ENCODE assay signal across 9 mouse cellular contexts in genomic region chr11:48869380-48870110, GRCm38 (mm10). TPM values are rescaled to one million over a fixed set of nuclear protein-coding genes. Genes with fewer than 3 reads are reported as not detected.
DNase-seq lines count a peak whose midpoint lies in the region; ATAC-seq and TF ChIP-seq lines count a peak whose summit lies in the region.
"Had no signal": no experiment of that assay in that cellular context is flagged by ENCODE, and none has a peak within 500 bp of the region (broad histone marks: within the 10 kb centered on the region; RNA-seq: fewer than 3 reads in every experiment).

No protein-coding gene starts in this region.

- peak overlapping the region; percentile 88 for H3K4me2 ChIP-seq in heart, postnatal 0 days (ENCODE audit: low read depth, low read length)
- peak overlapping the region; percentile 72 for H3K4me2 ChIP-seq in liver, embryonic 12.5 days

- no peak for TF ChIP-seq EP300 in heart, postnatal 0 days (IDR thresholded peaks at IDR 0.05; ENCODE audit: low read depth)

- H3K27ac ChIP-seq in heart, postnatal 0 days (ENCODE audit: low read depth), result peak overlapping the region; percentile 90
- peak overlapping the region; percentile 89 for H3K27ac ChIP-seq in liver, embryonic 12.5 days
- H3K27ac ChIP-seq: limb, embryonic 12.5 days had no signal

- peak overlapping the region; percentile 68 for H3K4me3 ChIP-seq in heart, postnatal 0 days (ENCODE audit: low read depth, low read length)
- peak overlapping the region; percentile 65 for H3K4me3 ChIP-seq in liver, embryonic 12.5 days
- H3K4me3 ChIP-seq: limb, embryonic 12.5 days had no signal

- peaks cover 19% of the 10 kb centered on the region for H3K36me3 ChIP-seq in heart, postnatal 0 days (replicated peaks; ENCODE audit: control insufficient read depth, insufficient read depth, low read length)
- H3K36me3 ChIP-seq in liver, embryonic 12.5 days, result peaks cover 29% of the 10 kb centered on the region
- H3K36me3 ChIP-seq: limb, embryonic 12.5 days had no signal

- peaks cover 14% of the 10 kb centered on the region for H3K4me1 ChIP-seq in heart, postnatal 0 days (ENCODE audit: control insufficient read depth, insufficient read depth)
- H3K4me1 ChIP-seq in liver, embryonic 12.5 days, result peaks cover 61% of the 10 kb centered on the region

- no peak for TF ChIP-seq CTCF in heart, postnatal 0 days (IDR thresholded peaks at IDR 0.05; ENCODE audit: low read depth)

- H3K27me3 ChIP-seq in heart, postnatal 0 days (ENCODE audit: control insufficient read depth, insufficient read depth, low read length), result no peaks in the 10 kb centered on the region
- H3K27me3 ChIP-seq in liver, embryonic 12.5 days (replicated peaks), result no peaks in the 10 kb centered on the region

- no peaks in the 10 kb centered on the region for H3K9me3 ChIP-seq in heart, postnatal 0 days (replicated peaks; ENCODE audit: control insufficient read depth, low read length)
- no peaks in the 10 kb centered on the region for H3K9me3 ChIP-seq in liver, embryonic 12.5 days (replicated peaks)
- H3K9me3 ChIP-seq: limb, embryonic 12.5 days had no signal

- peak; percentile 12 for DNase-seq in cerebellum, adult 9-11 months
- no peak for DNase-seq in cerebellum, adult 11 months
- DNase-seq in 3134 (ENCODE audit: extremely low read depth, insufficient read length, low spot score) (peak; percentile 45), adipocyte (ENCODE audit: low spot score) (no peak)
- no peak for DNase-seq in heart, postnatal 0 days (ENCODE audit: low spot score)
- DNase-seq in frontal cortex, postnatal 25 days (ENCODE audit: low spot score in 2 of 2), result no peak
- no peak for DNase-seq in cerebellum, adult 8-10 months

- 34% methylated on average over 7 of the region's 7 CpGs for WGBS in heart, postnatal 0 days
- 50% methylated on average over 7 of the region's 7 CpGs for WGBS in liver, embryonic 12.5 days (ENCODE audit: insufficient replicate concordance)

- peak overlapping the region; percentile 73 for H3K9ac ChIP-seq in heart, postnatal 0 days (replicated peaks; ENCODE audit: low read depth, low read length)
- H3K9ac ChIP-seq in liver, embryonic 12.5 days, result peak overlapping the region; percentile 70
- H3K9ac ChIP-seq: limb, embryonic 12.5 days had no signal

- no peak for ATAC-seq in heart, postnatal 0 days (ENCODE audit: insufficient read depth, low read depth)
- ATAC-seq in liver, embryonic 12.5 days, result no peak

RNA-seq across cellular contexts. Expression of gene Irgm1, which starts 1.9 kb away (rescaled TPM):
- 23.0 and 34.7 TPM in 2 replicates for total RNA-seq in heart, postnatal 0 days (2014; rRNA removed; ENCODE audit: low replicate concordance)
- polyA plus RNA-seq in heart, postnatal 0 days (2015; fragmentation: Nextera tagmentation; extraction: Ambion mirVana), result 13.8 and 15.0 TPM in 2 replicates
- polyA plus RNA-seq in liver, embryonic 12.5 days (2016; fragmentation: Nextera tagmentation; extraction: Ambion mirVana), result 16.3 and 16.5 TPM in 2 replicates

RNA-seq across cellular contexts. Expression of gene Gm5431, which starts 32.5 kb away (rescaled TPM):
- total RNA-seq in heart, postnatal 0 days (2014; rRNA removed; ENCODE audit: low replicate concordance), result 0.08 and 0.92 TPM in 2 replicates
- 0.11 and 0.12 TPM in 2 replicates for polyA plus RNA-seq in heart, postnatal 0 days (2015; fragmentation: Nextera tagmentation; extraction: Ambion mirVana)
- 0.19 and 0.33 TPM in 2 replicates for polyA plus RNA-seq in liver, embryonic 12.5 days (2016; fragmentation: Nextera tagmentation; extraction: Ambion mirVana)

RNA-seq across cellular contexts. Expression of gene Gm12184, which starts 43.1 kb away (rescaled TPM):
- 1.8 and 27.8 TPM in 2 replicates for total RNA-seq in heart, postnatal 0 days (2014; rRNA removed; ENCODE audit: low replicate concordance)
- polyA plus RNA-seq in heart, postnatal 0 days (2015; fragmentation: Nextera tagmentation; extraction: Ambion mirVana), result 1.8 and 2.7 TPM in 2 replicates
- polyA plus RNA-seq in liver, embryonic 12.5 days (2016; fragmentation: Nextera tagmentation; extraction: Ambion mirVana), result 4.1 and 5.0 TPM in 2 replicates

RNA-seq across cellular contexts. Expression of gene Trim7, which starts 43.6 kb away (rescaled TPM):
- total RNA-seq in heart, postnatal 0 days (2014; rRNA removed; ENCODE audit: low replicate concordance), result 1.1 and 5.3 TPM in 2 replicates
- 1.3 and 1.9 TPM in 2 replicates for polyA plus RNA-seq in heart, postnatal 0 days (2015; fragmentation: Nextera tagmentation; extraction: Ambion mirVana)
- not detected in 2 replicates for polyA plus RNA-seq in liver, embryonic 12.5 days (2016; fragmentation: Nextera tagmentation; extraction: Ambion mirVana)

RNA-seq across cellular contexts. Expression of gene Trim41, which starts 52.4 kb away (rescaled TPM):
- total RNA-seq in heart, postnatal 0 days (2014; rRNA removed; ENCODE audit: low replicate concordance), result 22.7 and 39.6 TPM in 2 replicates
- 2.7 and 2.9 TPM in 2 replicates for polyA plus RNA-seq in heart, postnatal 0 days (2015; fragmentation: Nextera tagmentation; extraction: Ambion mirVana)
- polyA plus RNA-seq in liver, embryonic 12.5 days (2016; fragmentation: Nextera tagmentation; extraction: Ambion mirVana), result 2.1 and 2.3 TPM in 2 replicates

Comparison
In these comparisons a context has a peak if more than half of its experiments do, and no peak if none do; other contexts are left out.
1. DNase-seq: peak in cerebellum, adult 9-11 months (single experiment) and 3134 (single experiment); none in cerebellum, adult 11 months (single experiment), heart, postnatal 0 days (single experiment), frontal cortex, postnatal 25 days (0 of 2), adipocyte (single experiment) and cerebellum, adult 8-10 months (single experiment).